Mouse (Mus musculus) urinary bladder, adult 18-20 months (tissue): ENCODE results near the gene Rab7.

Source experiments
- DNase-seq, 2 experiments: peaks; one replicate each; pipeline ENCODE4 v3.0.0; 2022; ENCODE audit warnings: low spot score in 2 of 2, mixed read lengths in 2 of 2

The Rab7 gene

DNA sequence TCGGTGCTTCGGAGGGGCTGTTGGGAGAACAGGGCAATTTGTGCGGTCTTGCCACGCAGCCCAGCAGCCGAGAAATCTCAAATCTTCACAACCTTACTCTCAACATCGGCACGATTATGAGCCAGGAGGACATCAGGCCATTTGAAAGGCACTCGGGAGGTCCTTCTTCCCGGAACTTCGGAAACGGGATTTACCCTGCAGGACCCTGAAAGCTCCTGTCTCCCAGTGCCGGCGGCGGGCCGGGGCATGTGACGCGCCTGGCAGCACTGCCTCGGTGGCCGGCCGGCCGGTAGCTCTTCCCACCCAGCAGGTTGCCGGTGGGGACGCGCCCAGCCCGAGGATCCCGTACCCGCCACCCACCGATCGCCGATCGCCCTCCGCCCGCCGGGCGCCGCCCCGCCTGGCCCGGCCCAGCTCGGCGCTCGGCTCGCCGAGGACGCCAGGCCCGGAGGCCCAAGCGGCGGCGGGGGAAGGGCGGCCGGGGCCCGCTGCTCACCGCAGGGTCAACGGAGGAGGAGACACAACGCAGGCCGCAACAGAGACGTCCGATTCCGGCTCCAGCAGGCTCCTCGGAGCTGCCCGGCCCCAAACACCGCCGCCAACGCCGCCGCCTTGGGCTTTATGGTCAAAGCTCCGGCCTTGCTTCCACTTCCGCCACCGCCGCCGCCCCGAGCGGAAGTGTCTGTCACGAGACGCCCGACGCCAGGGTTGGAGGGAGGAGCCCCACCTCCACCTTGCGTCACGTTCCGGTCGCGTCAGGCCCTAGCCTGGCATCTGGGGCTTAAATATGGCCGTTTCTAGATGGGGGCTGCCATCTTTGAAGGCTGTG is at the start of gene Rab7:
Gene Rab7, minus strand, starts transcription at position 694 of the 829 bp plus-strand sequence.
- DNase-seq = peak; percentile 90 to 96

DNA sequence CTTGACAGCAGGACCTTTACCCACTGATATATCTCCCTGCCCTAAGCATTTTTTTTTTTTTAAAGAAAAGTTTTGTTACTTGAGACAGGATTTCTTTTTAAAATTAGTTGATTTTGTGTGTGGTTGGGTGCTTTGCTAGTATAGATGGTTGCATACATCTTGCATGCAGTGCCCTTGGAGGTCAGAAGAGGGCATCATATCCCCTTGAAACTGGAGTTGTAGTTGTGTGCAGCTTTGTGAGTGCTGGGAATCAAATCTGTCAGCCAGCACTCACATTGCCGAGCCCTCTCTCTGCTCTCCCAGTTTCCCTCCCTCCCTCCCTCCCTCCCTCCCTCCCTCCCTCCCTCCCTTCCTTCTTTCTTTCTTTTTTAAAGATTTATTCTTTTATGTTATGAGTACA is 43.9 kb upstream of the Rab7 start:
- no peak for DNase-seq

DNA sequence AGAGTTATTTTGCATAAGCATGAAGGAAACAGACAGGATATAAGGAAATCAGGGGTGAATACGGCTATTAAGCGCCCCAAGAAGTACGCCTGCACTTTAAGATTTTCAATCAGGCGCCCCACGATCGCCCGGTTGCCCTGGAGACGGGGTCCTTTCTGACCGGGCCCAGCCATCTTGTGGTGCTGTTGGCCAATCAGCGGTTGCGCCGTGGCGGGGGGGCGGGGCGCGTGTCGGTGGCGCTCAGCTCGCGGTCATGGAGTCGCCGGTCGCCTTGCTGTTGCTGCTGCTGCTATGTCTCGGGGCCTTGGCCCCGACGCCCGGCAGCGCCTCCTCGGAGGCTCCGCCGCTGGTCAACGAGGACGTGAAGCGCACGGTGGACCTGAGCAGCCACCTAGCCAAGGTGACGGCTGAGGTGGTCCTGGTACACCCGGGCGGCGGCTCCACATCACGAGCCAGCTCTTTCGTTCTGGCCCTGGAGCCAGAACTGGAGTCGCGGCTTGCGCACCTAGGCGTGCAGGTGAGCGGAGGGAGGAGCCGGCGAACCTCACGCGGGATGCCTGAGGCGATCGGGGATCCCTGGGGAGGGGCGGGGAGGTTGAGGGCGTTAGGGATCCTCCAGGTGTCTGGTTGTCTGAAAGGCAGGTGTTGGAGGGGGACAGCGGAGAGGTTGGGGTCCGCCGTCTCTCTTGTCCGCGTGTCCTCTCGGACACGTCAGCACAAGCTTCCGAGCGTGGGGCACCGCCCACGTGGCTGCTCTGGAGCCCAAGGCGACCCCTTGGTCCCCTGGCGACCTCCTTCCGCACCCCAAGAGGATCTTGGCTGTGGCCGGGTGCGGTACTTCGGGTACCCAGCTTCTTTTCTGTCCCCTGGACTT is 39.4 kb upstream of the Rab7 start, which contains the start of gene Rpn1:
Gene Rpn1, plus strand, starts transcription at position 205 of the 874 bp plus-strand sequence.
- peak; percentile 96 to 98 for DNase-seq

- no peak for DNase-seq
Measured at GRCm38 (mm10) chr6:88083672-88084071, 38.6 kb upstream of the Rab7 start.

DNA sequence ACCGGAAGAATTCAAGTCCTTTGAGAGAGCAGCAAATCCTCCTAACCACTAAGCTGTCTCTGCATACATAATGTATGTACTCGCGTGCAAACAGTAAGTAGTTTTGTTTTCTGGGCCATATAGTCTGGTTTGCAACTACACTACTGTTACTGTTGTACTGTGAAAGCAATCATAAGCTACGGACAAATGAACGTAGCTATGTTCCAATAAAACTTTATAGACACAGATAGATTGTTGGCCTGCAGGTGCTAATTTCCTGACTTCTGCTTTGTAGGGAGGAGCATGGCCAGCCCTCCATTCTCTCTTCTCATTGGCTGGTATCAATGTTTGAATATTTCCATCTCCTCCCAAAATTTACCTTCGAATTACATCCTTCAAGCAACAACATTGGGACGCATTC is 38.0 kb upstream of the Rab7 start:
- no peak for DNase-seq

DNA sequence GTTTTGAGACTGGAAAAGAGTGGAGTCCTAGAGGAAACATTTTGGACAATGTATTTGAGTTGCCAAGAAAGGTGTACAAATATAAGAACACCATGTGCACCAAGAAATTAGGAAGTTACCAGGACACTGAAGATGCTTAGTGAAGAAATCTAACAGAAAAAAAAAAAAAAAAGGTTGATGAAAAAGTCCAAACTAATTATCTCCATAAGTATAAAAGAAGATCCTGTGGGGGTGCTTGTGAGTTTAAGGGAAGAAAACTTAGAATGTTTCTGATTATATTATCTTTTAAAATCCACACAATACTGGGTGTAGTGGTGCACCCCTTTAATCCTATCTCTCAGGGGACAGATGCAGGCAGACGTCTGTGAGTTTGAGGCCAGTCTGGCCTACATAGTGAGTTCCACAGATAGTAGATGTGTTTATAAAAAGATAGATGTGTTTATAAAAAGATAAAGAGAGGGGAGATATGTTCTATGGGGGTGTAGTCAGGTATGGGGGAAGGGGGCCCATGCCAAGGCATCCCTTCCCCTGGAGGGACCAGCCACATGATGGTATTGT is 31.0 kb upstream of the Rab7 start:
- no peak for DNase-seq

DNA sequence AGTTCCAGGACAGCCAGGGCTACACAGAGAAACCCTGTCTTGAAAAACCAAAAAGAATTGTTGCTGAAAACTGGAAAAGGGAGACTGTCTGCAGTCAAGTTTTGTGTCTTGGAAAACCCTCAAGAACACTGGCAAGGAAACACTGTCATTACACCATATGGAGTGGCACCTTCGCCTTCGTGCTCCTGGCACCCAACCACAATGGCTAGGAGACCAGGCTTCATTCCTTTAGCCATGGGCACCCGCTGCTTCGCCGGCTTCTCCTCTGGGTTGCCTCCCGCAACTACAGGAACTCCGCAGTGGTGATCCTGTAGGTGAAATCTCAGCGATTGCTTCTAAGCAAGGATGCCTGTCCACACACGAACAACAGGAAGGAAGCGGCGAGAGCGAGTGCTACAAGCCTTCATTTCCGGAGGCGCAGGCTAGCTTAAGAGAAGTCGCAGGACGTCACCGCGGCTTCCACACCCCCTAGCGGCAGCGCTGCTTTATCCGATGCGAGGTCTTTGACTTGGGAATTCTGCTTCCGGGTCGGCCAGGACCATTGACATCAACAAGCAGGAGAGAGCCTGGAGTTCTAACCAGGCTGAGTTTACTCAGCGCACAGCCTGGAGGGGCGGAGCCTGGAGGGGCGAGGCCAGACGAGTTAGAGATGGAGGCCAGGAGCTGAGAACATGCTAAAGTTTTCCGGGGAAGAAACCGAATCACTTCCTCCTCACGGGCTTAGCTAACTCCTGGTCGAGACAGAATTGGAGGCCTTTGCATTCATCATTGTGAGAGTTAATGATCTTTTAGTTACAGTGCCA is 29.9 kb upstream of the Rab7 start:
- peak; percentile 81 to 91 for DNase-seq

DNA sequence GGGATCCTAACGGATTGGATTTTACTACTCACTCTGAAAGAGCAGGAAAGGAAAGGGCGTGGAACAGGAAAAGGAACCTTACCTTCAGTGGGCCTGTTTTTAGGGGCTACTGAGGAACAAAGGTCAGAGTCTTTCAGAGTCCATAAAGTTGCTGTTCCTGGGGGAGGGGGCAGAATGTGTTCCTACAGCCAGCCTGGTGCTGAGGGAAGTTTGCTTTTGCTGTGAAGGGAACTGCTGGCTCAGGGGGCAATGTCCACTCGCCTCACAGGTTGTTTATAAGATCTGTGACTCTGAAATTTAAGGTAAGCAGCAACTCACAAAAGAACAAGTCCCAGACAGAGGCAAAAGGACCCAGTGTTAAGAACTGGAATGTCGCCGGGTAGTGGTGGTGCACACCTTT is 26.1 kb upstream of the Rab7 start:
- DNase-seq = no peak

DNA sequence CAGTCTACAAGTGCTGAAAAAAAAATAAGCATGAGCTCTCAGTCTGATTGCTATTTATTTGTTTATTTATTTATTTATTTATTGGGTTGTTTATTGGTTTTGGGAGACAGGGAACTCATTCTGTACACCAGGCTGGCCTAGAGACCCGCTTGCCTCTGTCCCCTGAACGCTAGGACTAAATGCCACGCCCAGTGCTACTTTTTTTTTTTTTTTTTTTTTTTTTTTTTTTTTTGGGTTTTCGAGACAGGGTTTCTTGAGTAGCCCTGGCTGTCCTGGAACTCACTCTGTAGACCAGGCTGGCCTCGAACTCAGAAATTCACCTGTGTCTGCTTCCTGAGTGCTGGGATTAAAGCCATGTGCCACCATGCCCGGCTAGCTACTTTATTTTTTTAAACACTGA is 25.4 kb upstream of the Rab7 start:
- no peak for DNase-seq

DNA sequence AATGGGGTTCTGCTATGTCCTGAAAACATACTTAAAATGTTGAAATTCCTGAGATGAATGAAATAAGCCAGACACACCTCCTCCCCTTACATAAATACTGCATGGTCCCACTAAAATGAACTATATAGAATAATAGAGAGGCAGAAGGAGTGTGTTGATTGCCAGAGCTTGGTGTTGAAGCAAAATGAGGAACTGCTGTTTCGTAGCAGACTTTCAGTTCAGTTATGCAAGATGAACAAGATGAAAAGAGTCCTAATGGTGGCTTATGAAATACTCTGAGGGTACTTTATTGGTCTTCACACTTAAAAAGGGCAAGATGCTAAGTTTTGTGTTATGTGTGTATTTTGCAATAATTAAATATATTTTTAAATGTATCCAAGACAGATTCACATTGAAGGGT is 23.7 kb upstream of the Rab7 start:
- no peak for DNase-seq

DNA sequence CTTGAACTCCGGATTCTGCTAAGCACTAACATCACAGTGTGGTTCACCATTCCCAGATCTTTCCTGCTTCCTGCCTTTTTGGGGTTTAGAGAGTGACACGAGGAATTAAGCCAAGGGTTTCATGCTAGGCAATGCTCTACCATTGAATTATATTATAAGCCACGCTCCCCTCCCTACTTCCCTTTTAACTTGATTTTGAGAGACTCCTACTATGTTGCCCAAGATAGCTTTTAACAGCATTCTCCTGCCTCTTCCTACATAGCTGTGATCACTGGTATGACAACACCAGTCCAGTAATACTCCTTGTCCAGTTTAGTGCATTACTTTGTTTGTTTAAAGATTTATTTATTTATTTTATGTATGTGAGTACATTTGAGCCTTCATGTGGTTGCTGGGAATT is 22.7 kb upstream of the Rab7 start:
- DNase-seq = no peak

DNA sequence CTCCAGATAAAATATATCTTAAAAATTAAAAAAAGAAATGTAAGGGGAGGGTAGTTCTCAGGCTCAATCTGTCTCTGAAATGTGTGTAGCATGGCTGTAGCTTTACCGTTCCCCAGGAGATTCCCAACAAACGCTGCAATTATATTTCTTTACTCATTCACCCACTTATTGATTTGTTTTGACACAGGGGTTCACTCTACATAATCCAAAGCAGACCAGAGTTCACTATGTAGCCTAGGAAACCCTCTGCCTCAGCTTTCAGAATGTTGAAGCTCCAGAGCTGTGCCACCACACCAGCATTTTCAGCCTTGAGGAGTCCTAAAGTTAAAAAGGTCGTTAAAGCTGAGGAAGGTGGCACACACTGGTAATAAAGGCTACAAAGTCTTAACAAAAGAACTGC is 20.9 kb upstream of the Rab7 start:
- no peak for DNase-seq

- no peak for DNase-seq
Measured at GRCm38 (mm10) chr6:88065116-88065515, 20.0 kb upstream of the Rab7 start.

DNA sequence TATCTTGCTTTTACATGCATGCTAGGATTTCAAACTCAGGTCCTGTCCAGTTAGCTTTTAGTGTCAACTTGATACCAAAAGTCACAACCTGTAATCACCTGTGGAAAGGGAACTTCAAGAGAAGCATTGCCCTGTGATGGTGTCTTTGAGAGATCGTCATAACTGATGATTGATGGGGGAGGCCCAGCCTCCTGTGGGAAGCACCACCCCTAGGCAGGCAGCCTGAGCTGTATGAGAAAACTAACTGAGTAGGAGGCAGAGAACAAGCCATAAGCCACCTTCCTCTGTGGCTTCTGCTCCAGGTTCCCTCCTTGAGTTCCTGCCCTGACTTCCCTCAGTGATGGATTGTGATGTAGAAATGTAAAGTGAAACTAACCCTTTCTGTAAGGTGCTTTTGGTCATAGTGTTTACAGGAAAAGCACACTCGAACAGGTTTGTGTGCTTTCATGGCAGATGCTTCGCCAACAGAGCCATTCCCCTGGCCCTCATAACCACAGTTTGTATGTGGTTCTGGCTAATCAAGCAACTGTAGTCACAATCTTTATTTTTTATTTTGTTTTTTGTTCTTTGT is 19.1 kb upstream of the Rab7 start:
- no peak for DNase-seq

DNA sequence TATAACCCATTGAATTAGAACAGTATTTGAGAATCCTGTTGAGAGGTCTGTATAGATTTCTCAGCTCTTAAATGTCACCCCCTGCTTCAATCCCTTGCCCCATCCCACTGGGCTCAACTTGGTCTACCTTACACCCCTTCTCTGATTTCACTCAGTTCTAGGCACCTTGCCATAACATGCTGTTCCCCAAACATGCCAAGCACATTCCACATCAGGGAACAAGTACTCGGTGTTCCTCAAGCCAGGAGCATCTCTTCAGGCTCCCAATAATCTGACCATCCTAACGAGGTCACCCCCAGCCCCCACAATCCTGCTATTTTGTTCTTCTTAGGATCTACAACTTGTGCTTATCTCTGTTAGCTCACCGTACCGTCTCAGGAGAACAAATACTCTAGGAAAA is 17.3 kb upstream of the Rab7 start:
- no peak for DNase-seq

DNA sequence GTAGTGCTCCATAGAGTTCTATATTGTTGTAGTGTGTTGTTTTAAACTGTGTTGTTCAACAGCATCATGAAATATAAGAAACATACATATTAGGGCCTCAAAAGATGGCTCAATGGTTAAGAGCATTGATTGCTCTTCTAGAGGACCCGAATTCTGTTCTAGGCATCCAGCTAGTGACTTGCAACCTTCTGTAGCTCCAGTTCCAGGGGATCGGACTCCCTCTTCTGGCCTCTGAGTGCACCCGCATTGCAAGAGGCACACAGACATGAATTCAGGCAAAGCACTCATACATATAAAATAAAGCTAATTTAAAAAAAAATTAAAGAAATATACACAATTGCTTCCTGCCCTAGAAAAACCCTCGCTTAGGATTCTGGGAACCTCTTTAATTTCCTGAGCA is 16.3 kb upstream of the Rab7 start:
- no peak for DNase-seq

GRCm38 (mm10) chr6:88060602-88061001 is 15.5 kb upstream of the Rab7 start:
- no peak for DNase-seq

DNA sequence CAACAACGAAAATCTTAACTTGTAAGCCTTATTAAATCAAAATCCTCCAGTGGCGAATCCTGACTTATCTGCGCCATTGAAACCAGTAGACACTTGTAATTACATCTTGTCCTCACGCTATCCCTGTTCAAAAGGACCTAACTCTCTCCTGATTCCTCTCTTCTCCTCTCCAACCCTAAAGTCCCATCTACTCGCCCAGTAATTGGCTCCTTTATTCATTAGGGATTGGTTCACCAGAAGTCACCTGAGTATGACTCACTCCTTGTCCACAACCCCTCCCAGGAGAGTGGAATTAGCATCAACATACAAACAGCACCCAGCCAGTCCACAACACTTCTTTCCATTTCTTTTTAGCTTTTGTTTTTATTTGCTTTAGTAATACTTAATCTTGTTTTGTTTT is 14.8 kb upstream of the Rab7 start:
- no peak for DNase-seq

DNA sequence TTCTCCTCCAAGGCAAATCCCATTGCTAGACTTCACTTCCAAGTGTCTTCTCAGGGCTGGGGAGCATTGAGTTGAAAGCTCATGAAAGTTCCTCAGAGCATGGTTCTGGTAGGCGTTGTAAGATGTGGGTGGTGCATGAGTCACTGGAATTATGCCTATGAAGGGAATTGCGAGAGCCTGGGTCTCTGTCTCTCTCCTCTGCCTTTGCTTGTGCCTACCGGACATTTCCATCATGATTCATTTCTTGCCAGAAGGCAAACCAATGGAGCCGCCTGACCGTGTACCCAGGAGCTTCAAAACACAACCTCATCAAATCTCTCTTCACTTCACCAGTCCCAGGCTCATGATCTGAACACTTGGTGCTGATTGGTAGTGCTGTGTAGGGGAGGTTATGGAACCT is 11.8 kb upstream of the Rab7 start:
- no peak for DNase-seq

DNA sequence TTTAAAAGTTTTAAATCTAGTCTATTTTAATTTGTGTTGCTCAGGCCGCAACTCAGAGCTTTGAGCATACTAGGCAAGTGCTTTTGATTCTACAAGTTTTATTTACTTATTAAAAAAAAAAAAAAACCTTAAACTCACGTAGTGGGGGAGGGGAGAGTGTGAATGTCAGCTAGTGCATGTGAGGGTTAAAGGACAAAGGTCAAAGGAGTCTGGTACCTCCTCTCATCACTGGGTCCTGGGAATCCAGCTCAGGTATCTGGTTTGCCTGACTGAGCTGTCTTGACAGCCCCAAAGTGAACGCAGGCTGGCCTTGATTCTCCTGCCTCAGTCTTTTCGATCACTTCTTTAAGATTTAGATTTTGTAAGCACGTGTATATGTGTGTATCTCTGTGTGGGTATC is 10.6 kb upstream of the Rab7 start:
- no peak for DNase-seq

GRCm38 (mm10) chr6:88054081-88054835 is 9.2 kb upstream of the Rab7 start:
- DNase-seq = no peak
